Mouse (Mus musculus) C2C12 (cell line): ENCODE measurements around the gene Hinfp. TPM values are rescaled to one million over a fixed set of nuclear protein-coding genes. Genes with fewer than 3 reads are reported as not detected.

ENCODE experiments used
- H3K27me3 ChIP-seq: one replicate; pipeline ENCODE4 v1.6.1; 2011; ENCODE audit not compliant: control insufficient read depth, insufficient read depth, insufficient read length
- H3K36me3 ChIP-seq: one replicate; pipeline ENCODE4 v1.6.1; 2011; ENCODE audit not compliant: control insufficient read depth, insufficient read depth
- H3K4me3 ChIP-seq: one replicate; pipeline ENCODE4 v1.5.1; 2011; ENCODE audit warnings: mild to moderate bottlenecking, control low read depth; ENCODE audit not compliant: poor library complexity, insufficient read depth, severe bottlenecking
- H3K79me2 ChIP-seq: one replicate; pipeline ENCODE4 v1.6.1; 2011; ENCODE audit not compliant: control insufficient read depth, insufficient read depth
- H3K79me3 ChIP-seq: one replicate; pipeline ENCODE4 v1.6.1; 2011; ENCODE audit warnings: low read depth, control low read depth
- H3ac ChIP-seq: one replicate; pipeline ENCODE3; 2011; ENCODE audit warnings: low read depth; ENCODE audit not compliant: control insufficient read depth, insufficient read length
- CEBPB ChIP-seq: IDR thresholded peaks from one replicate; pipeline ENCODE4 v1.6.1; 2011; ENCODE audit warnings: low read depth, mild to moderate bottlenecking, control low read depth, moderate library complexity
- CTCF ChIP-seq: IDR thresholded peaks from one replicate; pipeline ENCODE4 v1.5.1; 2011; ENCODE audit not compliant: control insufficient read depth, insufficient read depth, insufficient read length
- FOSL1 ChIP-seq: IDR thresholded peaks from one replicate; pipeline ENCODE4 v1.8.0; 2011; ENCODE audit warnings: mild to moderate bottlenecking, low read length; ENCODE audit not compliant: poor library complexity, insufficient read depth, severe bottlenecking
- MAX ChIP-seq: IDR thresholded peaks from one replicate; pipeline ENCODE4 v1.6.1; 2011; ENCODE audit warnings: mild to moderate bottlenecking, control low read depth
- MYOD1 ChIP-seq: IDR thresholded peaks from one replicate; pipeline ENCODE4 v1.6.1; 2011; ENCODE audit warnings: low read depth; ENCODE audit not compliant: control insufficient read depth, insufficient read length
- MYOG ChIP-seq: IDR thresholded peaks from one replicate; pipeline ENCODE4 v1.6.1; 2011; ENCODE audit not compliant: control insufficient read depth, insufficient read length; ENCODE audit errors: extremely low read depth
- USF1 ChIP-seq: IDR thresholded peaks from one replicate; pipeline ENCODE4 v1.6.1; 2011; ENCODE audit warnings: low read depth, mild to moderate bottlenecking, control low read depth, moderate library complexity
- polyA plus RNA-seq: library from polyadenylated mRNA; unstranded; fragments of >200 nt; fragmentation: generic; extraction: Trizol; gene quantifications from one replicate; pipeline ENCODE4 v1.2.1, GENCODE M21; 2012; ENCODE audit warnings: missing spikeins

The Hinfp gene
- polyA plus RNA-seq, 1 experiment = 9.1 TPM

GRCm38 (mm10) chr9:44288959-44289291 is 16.5 kb downstream of the Hinfp start:
- Histone ChIP-seq H3K27me3 (peaks cover 10% of the 10 kb centered on the region), H3K79me2 (no peaks in the 10 kb centered on the region), H3K36me3 (peaks cover 35% of the 10 kb centered on the region), H3ac (no peak overlapping the region), H3K4me3 (no peak overlapping the region), H3K79me3 (no peaks in the 10 kb centered on the region)
- TF ChIP-seq MYOG = no peak
- peak; percentile 9 for TF ChIP-seq USF1
- TF ChIP-seq CEBPB = no peak
- no peak for TF ChIP-seq MYOD1

- H3K79me2 ChIP-seq = no peaks in the 10 kb centered on the region
- no peak within 1 kb of the TSS for H3K4me3 ChIP-seq
- H3K79me3 ChIP-seq = no peaks in the 10 kb centered on the region
- peaks cover 29% of the 10 kb centered on the region for H3K36me3 ChIP-seq
- peaks cover 10% of the 10 kb centered on the region for H3K27me3 ChIP-seq
- TF ChIP-seq USF1 (no peak), CEBPB (no peak), MYOD1 (no peak), MYOG (no peak), CTCF (no peak), MAX (no peak), FOSL1 (no peak)
- H3ac ChIP-seq = no peak within 1 kb of the TSS
Observed at GRCm38 (mm10) chr9:44288076-44288958, 17.2 kb downstream of the Hinfp start, which contains the start of gene Abcg4. TSS of gene Abcg4 (minus strand) at chr9:44288615.

- Histone ChIP-seq H3ac (no peak overlapping the region), H3K36me3 (peaks cover 23% of the 10 kb centered on the region), H3K4me3 (no peak overlapping the region)
Observed at GRCm38 (mm10) chr9:44287401-44288075, 17.9 kb downstream of the Hinfp start.

GRCm38 (mm10) chr9:44287003-44287400 is 18.5 kb downstream of the Hinfp start:
- peaks cover 17% of the 10 kb centered on the region for H3K36me3 ChIP-seq
- no peak overlapping the region for H3K4me3 ChIP-seq
- H3ac ChIP-seq = no peak overlapping the region
- no peaks in the 10 kb centered on the region for H3K79me2 ChIP-seq
- peaks cover 10% of the 10 kb centered on the region for H3K27me3 ChIP-seq
- TF ChIP-seq CTCF = no peak
- TF ChIP-seq MYOD1 = no peak
- no peak for TF ChIP-seq MYOG
- TF ChIP-seq FOSL1 = no peak
- TF ChIP-seq USF1 = no peak
- TF ChIP-seq MAX = no peak
- TF ChIP-seq CEBPB = no peak
- H3K79me3 ChIP-seq = no peaks in the 10 kb centered on the region

More at GRCm38 (mm10) chr9:44287401-44288075, 17.9 kb downstream of the Hinfp start:
- no peak for TF ChIP-seq FOSL1
- TF ChIP-seq CEBPB = no peak
- no peak for TF ChIP-seq CTCF
- no peak for TF ChIP-seq MYOD1
- TF ChIP-seq MYOG = no peak
- no peak for TF ChIP-seq USF1
- no peak for TF ChIP-seq MAX
- Histone ChIP-seq H3K79me3 (no peaks in the 10 kb centered on the region), H3K27me3 (peaks cover 10% of the 10 kb centered on the region), H3K79me2 (no peaks in the 10 kb centered on the region)

- H3K27me3 ChIP-seq = peaks cover 10% of the 10 kb centered on the region
- H3K4me3 ChIP-seq = no peak overlapping the region
- H3K36me3 ChIP-seq = peaks cover 12% of the 10 kb centered on the region
- H3K79me3 ChIP-seq = no peaks in the 10 kb centered on the region
- H3K79me2 ChIP-seq = no peaks in the 10 kb centered on the region
- no peak overlapping the region for H3ac ChIP-seq
- TF ChIP-seq MAX (no peak), MYOD1 (no peak), CEBPB (no peak), FOSL1 (no peak), CTCF (no peak), USF1 (no peak), MYOG (no peak)
Observed at GRCm38 (mm10) chr9:44286256-44286850, 19.1 kb downstream of the Hinfp start.
